15 mouse cellular contexts compared by ENCODE assay signal in the genomic region with DNA sequence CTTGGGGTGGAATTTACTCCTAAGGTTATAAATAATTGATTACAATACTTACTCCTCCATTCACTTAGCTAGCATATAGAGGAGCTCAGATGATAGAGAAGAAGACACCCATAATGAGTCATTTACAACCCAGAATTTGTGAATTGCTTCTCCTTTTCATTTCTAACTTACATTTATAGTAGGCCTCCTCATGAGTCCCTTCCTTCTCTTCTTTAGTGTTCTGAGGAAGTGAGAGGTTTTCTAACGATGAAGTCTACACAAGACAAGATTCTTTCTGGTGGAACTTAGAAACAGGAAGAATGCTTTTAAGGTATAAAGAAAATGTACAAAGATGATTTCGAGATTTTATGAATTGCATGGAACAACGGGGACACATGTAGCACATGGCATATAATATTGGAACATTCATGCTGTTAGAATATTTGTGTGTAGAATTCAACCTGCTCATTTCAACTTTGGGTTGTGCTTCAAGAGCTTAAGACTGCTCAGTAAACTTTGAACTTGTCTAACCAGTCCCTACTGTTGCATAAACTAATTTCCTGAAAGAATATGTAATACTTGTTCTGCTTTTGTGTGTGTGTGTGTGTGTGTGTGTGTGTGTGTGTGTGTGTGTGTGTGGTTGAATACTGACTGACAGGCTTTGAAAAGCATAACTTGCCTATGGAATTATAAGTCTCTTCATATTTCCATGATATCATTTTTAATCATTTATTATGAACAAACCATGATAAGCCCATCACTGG. TPM values are rescaled to one million over a fixed set of nuclear protein-coding genes. Genes with fewer than 3 reads are reported as not detected.
"Had no signal": no experiment of that assay in that cellular context is flagged by ENCODE, and none has a peak within 500 bp of the region (broad histone marks: within the 10 kb centered on the region; RNA-seq: fewer than 3 reads in every experiment).

No protein-coding gene starts in this region.

- DNase-seq: kidney, adult 2 months; kidney, postnatal 14 days; liver, embryonic 13.5 days; liver, postnatal 0 days; right cerebral cortex, postnatal 14 days; thymus, postnatal 4 days had no signal

- H3K27me3 ChIP-seq: intestine, embryonic 15.5 days; kidney, embryonic 15.5 days; liver, embryonic 13.5 days; midbrain, embryonic 13.5 days; neural tube, embryonic 15.5 days had no signal

- H3K9ac ChIP-seq: intestine, embryonic 15.5 days; kidney, embryonic 15.5 days; liver, embryonic 13.5 days; liver, postnatal 0 days; midbrain, embryonic 13.5 days; neural tube, embryonic 15.5 days had no signal

- H3K4me1 ChIP-seq: intestine, embryonic 15.5 days; kidney, embryonic 15.5 days; limb, embryonic 10.5 days; liver, embryonic 13.5 days; midbrain, embryonic 13.5 days; neural tube, embryonic 15.5 days had no signal

- H3K36me3 ChIP-seq: intestine, embryonic 15.5 days; kidney, embryonic 15.5 days; limb, embryonic 10.5 days; liver, embryonic 13.5 days; midbrain, embryonic 13.5 days; neural tube, embryonic 15.5 days had no signal

- ATAC-seq: intestine, embryonic 15.5 days; liver, postnatal 0 days; midbrain, embryonic 13.5 days had no signal

- H3K4me3 ChIP-seq: intestine, embryonic 15.5 days; kidney, embryonic 15.5 days; left cerebral cortex, adult 2 months; limb, embryonic 10.5 days; liver, embryonic 13.5 days; midbrain, embryonic 13.5 days; myocyte; neural tube, embryonic 15.5 days had no signal

- H3K4me2 ChIP-seq: intestine, embryonic 15.5 days; kidney, embryonic 15.5 days; liver, embryonic 13.5 days; midbrain, embryonic 13.5 days; neural tube, embryonic 15.5 days had no signal

- H3K27ac ChIP-seq: intestine, embryonic 15.5 days; kidney, embryonic 15.5 days; left cerebral cortex, adult 2 months; limb, embryonic 10.5 days; liver, embryonic 13.5 days; midbrain, embryonic 13.5 days; neural tube, embryonic 15.5 days had no signal

- H3K9me3 ChIP-seq: intestine, embryonic 15.5 days; kidney, embryonic 15.5 days; limb, embryonic 10.5 days; liver, embryonic 13.5 days; midbrain, embryonic 13.5 days; neural tube, embryonic 15.5 days had no signal

RNA-seq across cellular contexts. Expression of a gene that starts 31.5 kb away (rescaled TPM):
- polyA plus RNA-seq: myocyte had no signal

RNA-seq across cellular contexts. Expression of a gene that starts 52.0 kb away (rescaled TPM):
- total RNA-seq: megakaryocyte-erythroid progenitor cell, adult 5-6 weeks had no signal
- polyA plus RNA-seq: liver, embryonic 13.5 days; liver, postnatal 0 days; lung, embryonic 16.5 days; myocyte had no signal
